Mouse (Mus musculus) ovary, postnatal 10 days (tissue): ENCODE data around the gene Dnph1.
"Not testable (repeated sequence)": the region's sequence is repeated elsewhere in the genome, so short reads cannot be mapped to it uniquely, and the experiment has no call there.

Source experiments
- DNase-seq: peaks from one replicate; pipeline ENCODE4 v3.0.0; 2022; ENCODE audit warnings: low spot score

The Dnph1 gene

GRCm38 (mm10) chr17:46496623-46497434 lies at the start of gene Dnph1:
Gene Dnph1, plus strand, starts transcription at chr17:46496711.
- DNase-seq, result peak; percentile 54

GRCm38 (mm10) chr17:46452683-46453082 lies 43.8 kb upstream of the Dnph1 start:
- no peak for DNase-seq

GRCm38 (mm10) chr17:46453302-46453948 lies 43.1 kb upstream of the Dnph1 start:
- DNase-seq, result no peak

- no peak for DNase-seq
Measured at GRCm38 (mm10) chr17:46453970-46454411, 42.5 kb upstream of the Dnph1 start.

GRCm38 (mm10) chr17:46454539-46454938 lies 42.0 kb upstream of the Dnph1 start:
- DNase-seq, result no peak

- no peak for DNase-seq
Measured at GRCm38 (mm10) chr17:46455110-46455691, 41.3 kb upstream of the Dnph1 start.

- DNase-seq, result no peak
Measured at GRCm38 (mm10) chr17:46457791-46458190, 38.7 kb upstream of the Dnph1 start.

GRCm38 (mm10) chr17:46458439-46458838 lies 38.1 kb upstream of the Dnph1 start:
- DNase-seq, result no peak

- no peak for DNase-seq
Measured at GRCm38 (mm10) chr17:46460673-46461072, 35.8 kb upstream of the Dnph1 start.

- no peak for DNase-seq
Measured at GRCm38 (mm10) chr17:46461347-46461746, 35.2 kb upstream of the Dnph1 start.

- no peak for DNase-seq
Measured at GRCm38 (mm10) chr17:46462226-46462625, 34.3 kb upstream of the Dnph1 start.

GRCm38 (mm10) chr17:46467830-46468229 lies 28.7 kb upstream of the Dnph1 start:
- DNase-seq, result no peak

GRCm38 (mm10) chr17:46476601-46477000 lies 19.9 kb upstream of the Dnph1 start:
- DNase-seq, result no peak

GRCm38 (mm10) chr17:46477286-46477685 lies 19.2 kb upstream of the Dnph1 start:
- DNase-seq, result no peak

- no peak for DNase-seq
Measured at GRCm38 (mm10) chr17:46483561-46484001, 12.9 kb upstream of the Dnph1 start.

- DNase-seq, result no peak
Measured at GRCm38 (mm10) chr17:46484021-46484431, 12.5 kb upstream of the Dnph1 start.

- DNase-seq, result no peak
Measured at GRCm38 (mm10) chr17:46484461-46484875, 12.0 kb upstream of the Dnph1 start.

- no peak for DNase-seq
Measured at GRCm38 (mm10) chr17:46486995-46487394, 9.5 kb upstream of the Dnph1 start.

GRCm38 (mm10) chr17:46487431-46487830 lies 9.1 kb upstream of the Dnph1 start, which contains the start of gene Ttbk1:
Gene Ttbk1, minus strand, starts transcription at chr17:46487675.
- DNase-seq, result no peak

GRCm38 (mm10) chr17:46495486-46495885 lies 1.0 kb upstream of the Dnph1 start:
- DNase-seq, result no peak

- DNase-seq, result not testable (repeated sequence)
Measured at GRCm38 (mm10) chr17:46496081-46496480, 430 bp upstream of the Dnph1 start.

- no peak for DNase-seq
Measured at GRCm38 (mm10) chr17:46497956-46498355, 1.4 kb downstream of the Dnph1 start.

GRCm38 (mm10) chr17:46502775-46503174 lies 6.3 kb downstream of the Dnph1 start:
- no peak for DNase-seq
